Mouse (Mus musculus): Measurements from ENCODE around the gene Gm5431. TPM values are rescaled to one million over a fixed set of nuclear protein-coding genes. Genes with fewer than 3 reads are reported as not detected.
"Not testable (repeated sequence)": the region's sequence is repeated elsewhere in the genome, so short reads cannot be mapped to it uniquely, and the experiment has no call there.

Gm5431 gene
- total and polyA plus RNA-seq, 3 experiments = 0.20 to 1.5 (median 1.4) TPM

- WGBS = 71% methylated on average over 4 of the region's 4 CpGs
- H3K27ac ChIP-seq = no peak overlapping the region
- DNase-seq = no peak
- no peaks in the 10 kb centered on the region for H3K27me3 ChIP-seq (ENCODE audit: control insufficient read depth, insufficient read depth, low read length)
- H3K79me2 ChIP-seq (replicated peaks; ENCODE audit: control insufficient read depth, insufficient read depth, low read length) = no peaks in the 10 kb centered on the region
- no peak overlapping the region for H3K4me3 ChIP-seq
- no peak overlapping the region for H3K9ac ChIP-seq (ENCODE audit: low read depth, low read length)
- TF ChIP-seq CTCF (IDR thresholded peaks at IDR 0.05) = no peak
- no peak for TF ChIP-seq EP300 (IDR thresholded peaks at IDR 0.05; ENCODE audit: insufficient read depth, low read depth, low read length)
- no peak for TF ChIP-seq POLR2A (IDR thresholded peaks at IDR 0.05; ENCODE audit: insufficient read depth, low read depth, low read length)
- intact Hi-C loops (cut with DNase I) = no loop called here
- no peaks in the 10 kb centered on the region for H3K36me3 ChIP-seq (ENCODE audit: control insufficient read depth, insufficient read depth, low read length)
- H3K4me1 ChIP-seq (ENCODE audit: control insufficient read depth, insufficient read depth, low read length) = peaks cover 3% of the 10 kb centered on the region
These were observed 49.8 kb downstream of the Gm5431 start for GRCm38 (mm10) chr11:48852190-48852589.

GRCm38 (mm10) chr11:48851270-48851995 lies 50.6 kb downstream of the Gm5431 start:
- no peak overlapping the region for H3K9ac ChIP-seq (ENCODE audit: low read depth, low read length)
- H3K36me3 ChIP-seq (ENCODE audit: control insufficient read depth, insufficient read depth, low read length) = no peaks in the 10 kb centered on the region
- no peak overlapping the region for H3K27ac ChIP-seq
- DNase-seq = no peak
- H3K27me3 ChIP-seq (ENCODE audit: control insufficient read depth, insufficient read depth, low read length) = no peaks in the 10 kb centered on the region
- peaks cover 3% of the 10 kb centered on the region for H3K4me1 ChIP-seq (ENCODE audit: control insufficient read depth, insufficient read depth, low read length)
- TF ChIP-seq CTCF (IDR thresholded peaks at IDR 0.05) (peak; percentile 50), EP300 (IDR thresholded peaks at IDR 0.05; ENCODE audit: insufficient read depth, low read depth, low read length) (no peak), POLR2A (IDR thresholded peaks at IDR 0.05; ENCODE audit: insufficient read depth, low read depth, low read length) (no peak)
- no peaks in the 10 kb centered on the region for H3K79me2 ChIP-seq (replicated peaks; ENCODE audit: control insufficient read depth, insufficient read depth, low read length)
- WGBS = 84% methylated on average over 4 of the region's 4 CpGs
- H3K4me3 ChIP-seq = no peak overlapping the region
- intact Hi-C loops (cut with DNase I) = no loop called here

DNA sequence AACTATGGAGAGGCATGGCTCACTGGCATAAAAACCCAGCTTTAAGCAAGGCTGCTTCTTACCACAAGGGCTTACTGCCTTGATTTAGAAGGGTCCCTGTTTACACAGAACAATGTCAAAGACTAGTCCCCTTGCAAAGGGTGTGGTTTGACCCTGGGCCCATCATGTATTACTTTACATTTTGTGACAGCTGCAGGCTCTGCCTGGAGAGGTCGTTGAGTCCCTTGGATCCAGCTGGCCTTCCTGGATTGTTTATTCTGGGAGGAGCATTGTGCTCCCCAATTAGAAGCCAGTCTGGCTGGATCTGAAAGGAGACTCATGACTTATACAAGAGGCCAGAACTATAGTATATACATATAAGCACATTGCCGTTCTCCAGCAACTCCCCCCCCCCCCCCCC lies 51.8 kb downstream of the Gm5431 start:
- Histone ChIP-seq H3K79me2 (replicated peaks; ENCODE audit: control insufficient read depth, insufficient read depth, low read length) (no peaks in the 10 kb centered on the region), H3K27me3 (ENCODE audit: control insufficient read depth, insufficient read depth, low read length) (no peaks in the 10 kb centered on the region), H3K27ac (no peak overlapping the region), H3K4me3 (no peak overlapping the region), H3K36me3 (ENCODE audit: control insufficient read depth, insufficient read depth, low read length) (no peaks in the 10 kb centered on the region), H3K4me1 (ENCODE audit: control insufficient read depth, insufficient read depth, low read length) (peaks cover 3% of the 10 kb centered on the region), H3K9ac (ENCODE audit: low read depth, low read length) (no peak overlapping the region)
- intact Hi-C loops (cut with DNase I) = no loop called here
- WGBS = 47% methylated on average over 2 of the region's 2 CpGs
- TF ChIP-seq EP300 (IDR thresholded peaks at IDR 0.05; ENCODE audit: insufficient read depth, low read depth, low read length) = no peak
- TF ChIP-seq CTCF (IDR thresholded peaks at IDR 0.05) = no peak
- no peak for TF ChIP-seq POLR2A (IDR thresholded peaks at IDR 0.05; ENCODE audit: insufficient read depth, low read depth, low read length)
- DNase-seq = no peak

- no peak overlapping the region for H3K4me3 ChIP-seq
- no peaks in the 10 kb centered on the region for H3K27me3 ChIP-seq (ENCODE audit: control insufficient read depth, insufficient read depth, low read length)
- TF ChIP-seq EP300 (IDR thresholded peaks at IDR 0.05; ENCODE audit: insufficient read depth, low read depth, low read length) (no peak), CTCF (IDR thresholded peaks at IDR 0.05) (no peak), POLR2A (IDR thresholded peaks at IDR 0.05; ENCODE audit: insufficient read depth, low read depth, low read length) (no peak)
- no peak overlapping the region for H3K9ac ChIP-seq (ENCODE audit: low read depth, low read length)
- no peaks in the 10 kb centered on the region for H3K79me2 ChIP-seq (replicated peaks; ENCODE audit: control insufficient read depth, insufficient read depth, low read length)
- DNase-seq = no peak
- intact Hi-C loops (cut with DNase I) = no loop called here
- no peaks in the 10 kb centered on the region for H3K4me1 ChIP-seq (ENCODE audit: control insufficient read depth, insufficient read depth, low read length)
- 70% methylated on average over 5 of the region's 5 CpGs for WGBS
- H3K27ac ChIP-seq = no peak overlapping the region
- no peaks in the 10 kb centered on the region for H3K36me3 ChIP-seq (ENCODE audit: control insufficient read depth, insufficient read depth, low read length)
These were observed 55.1 kb downstream of the Gm5431 start for GRCm38 (mm10) chr11:48846881-48847280.

DNA sequence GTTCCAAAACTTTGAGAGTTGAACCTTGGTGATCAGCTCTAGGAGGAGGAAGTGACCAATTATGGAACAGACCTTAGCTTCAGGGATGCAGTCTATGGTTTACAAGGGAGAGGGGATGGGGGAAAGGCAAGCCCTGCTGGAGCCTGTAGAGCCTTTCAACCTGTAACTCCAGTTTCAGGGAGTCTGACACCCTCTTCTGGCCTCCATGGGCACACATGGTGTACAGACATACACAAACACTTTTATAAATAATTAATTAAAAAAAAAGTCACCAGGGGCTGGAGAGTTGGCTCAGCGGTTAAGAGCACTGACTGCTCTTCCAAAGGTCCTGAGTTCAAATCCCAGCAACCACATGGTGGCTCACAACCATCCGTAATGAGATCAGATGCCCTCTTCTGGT lies 55.7 kb downstream of the Gm5431 start:
- WGBS = 81% methylated on average over 2 of the region's 2 CpGs
- H3K4me3 ChIP-seq; intact Hi-C loops (cut with DNase I): not testable (repeated sequence)

DNA sequence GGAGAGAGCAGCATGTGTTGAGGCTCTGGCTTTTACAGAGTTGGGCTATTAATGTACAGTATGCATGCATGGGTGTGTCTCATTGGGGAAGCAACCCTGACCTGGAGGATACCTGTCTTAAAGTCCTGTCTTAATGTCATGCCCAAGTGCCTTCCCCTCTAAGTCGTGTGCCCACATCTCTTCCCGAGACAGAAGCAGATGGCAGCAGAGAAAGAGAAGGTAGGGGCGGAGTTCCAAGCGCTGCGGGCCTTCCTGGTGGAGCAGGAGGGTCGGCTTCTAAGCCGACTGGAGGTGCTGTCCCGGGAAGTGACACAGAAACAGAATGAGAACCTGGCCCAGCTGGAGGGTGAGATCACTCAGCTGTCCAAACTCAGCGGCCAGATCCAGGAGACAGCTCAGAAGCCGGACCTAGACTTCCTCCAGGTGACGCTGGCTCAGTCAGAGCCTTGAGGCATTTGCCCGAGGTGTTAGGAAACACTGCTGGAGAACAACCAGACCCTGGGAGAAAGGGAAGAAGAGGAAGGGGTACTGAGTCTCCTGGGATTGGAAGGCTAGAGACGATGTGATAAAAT lies 56.7 kb downstream of the Gm5431 start:
- Histone ChIP-seq H3K36me3 (ENCODE audit: control insufficient read depth, insufficient read depth, low read length) (no peaks in the 10 kb centered on the region), H3K27ac (no peak overlapping the region), H3K9ac (ENCODE audit: low read depth, low read length) (no peak overlapping the region), H3K79me2 (replicated peaks; ENCODE audit: control insufficient read depth, insufficient read depth, low read length) (no peaks in the 10 kb centered on the region), H3K4me1 (ENCODE audit: control insufficient read depth, insufficient read depth, low read length) (no peaks in the 10 kb centered on the region), H3K27me3 (ENCODE audit: control insufficient read depth, insufficient read depth, low read length) (no peaks in the 10 kb centered on the region), H3K4me3 (no peak overlapping the region)
- no peak for DNase-seq
- 53% methylated on average over 13 of the region's 13 CpGs for WGBS
- intact Hi-C loops (cut with DNase I) = no loop called here
- TF ChIP-seq CTCF (IDR thresholded peaks at IDR 0.05) (no peak), POLR2A (IDR thresholded peaks at IDR 0.05; ENCODE audit: insufficient read depth, low read depth, low read length) (no peak), EP300 (IDR thresholded peaks at IDR 0.05; ENCODE audit: insufficient read depth, low read depth, low read length) (no peak)

More for the DNA sequence above, 55.7 kb downstream of the Gm5431 start:
- H3K79me2 ChIP-seq (replicated peaks; ENCODE audit: control insufficient read depth, insufficient read depth, low read length); H3K27me3 ChIP-seq (ENCODE audit: control insufficient read depth, insufficient read depth, low read length); DNase-seq; H3K36me3 ChIP-seq (ENCODE audit: control insufficient read depth, insufficient read depth, low read length); H3K9ac ChIP-seq (ENCODE audit: low read depth, low read length); H3K27ac ChIP-seq; H3K4me1 ChIP-seq (ENCODE audit: control insufficient read depth, insufficient read depth, low read length): not testable (repeated sequence)
- TF ChIP-seq CTCF (IDR thresholded peaks at IDR 0.05) = 0 out of 2 replicates have a peak, but pooled peaks have one; percentile 7

All from heart, adult 2 months (tissue).